Mouse (Mus musculus): ENCODE data around the gene Imp4.

DNA sequence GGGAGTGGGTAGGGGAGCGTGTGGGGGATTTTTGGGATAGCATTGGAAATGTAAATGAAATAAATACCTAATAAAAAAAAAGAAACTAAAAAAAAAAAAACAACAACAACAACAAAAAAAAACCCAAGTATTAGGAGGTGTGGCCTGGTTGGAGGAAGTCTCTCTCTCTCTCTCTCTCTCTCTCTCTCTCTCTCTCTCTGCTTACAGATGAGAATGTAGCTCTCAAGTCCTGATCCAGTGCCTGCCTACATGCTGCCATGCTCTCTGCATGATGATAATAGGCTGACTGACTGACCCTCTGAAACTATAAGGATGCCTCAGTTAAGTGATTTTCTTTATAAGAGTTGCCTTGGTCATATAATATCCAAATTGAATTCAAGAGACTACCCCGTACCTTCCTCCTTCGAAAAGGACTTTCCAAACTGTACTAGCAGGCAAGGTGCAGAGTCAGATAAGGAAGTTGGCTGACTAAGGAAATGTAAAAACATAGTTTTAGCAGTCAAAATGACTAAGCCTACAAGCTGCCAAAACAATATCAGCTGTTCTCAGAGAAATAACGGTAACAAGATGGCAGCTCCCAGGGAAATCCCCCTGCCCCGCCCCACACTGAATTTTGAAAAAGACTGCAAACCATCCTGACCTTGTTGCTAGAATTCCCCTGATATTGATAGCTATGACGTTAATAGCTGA lies 50.3 kb downstream of the Imp4 start:
- no peak for TF ChIP-seq POLR2A (IDR thresholded peaks at IDR 0.05; ENCODE audit: borderline replicate concordance, insufficient read depth, low read length)
- no peak for TF ChIP-seq CTCF (IDR thresholded peaks at IDR 0.05; ENCODE audit: borderline replicate concordance, insufficient read depth, low read depth, low read length)

Data from cerebellum, adult 2 months (tissue).